Mouse (Mus musculus) brain, embryonic 18.5 days (tissue): ENCODE measurements around the gene Tsfm.

Source experiments
- DNase-seq: peaks from one replicate; pipeline ENCODE4 v3.0.0-alpha.2; 2012; ENCODE audit warnings: low read depth, low spot score

Gene Tsfm

GRCm38 (mm10) chr10:127041774-127042338 is 11.2 kb upstream of the Tsfm start:
- no peak for DNase-seq

- no peak for DNase-seq
Measured at GRCm38 (mm10) chr10:127041274-127041766, 10.7 kb upstream of the Tsfm start, which contains the start of the genes Mettl1 and Eef1akmt3. Mettl1 (plus strand) TSS chr10:127041414. Eef1akmt3 (minus strand) TSS chr10:127041513.

- DNase-seq: no peak
Measured at GRCm38 (mm10) chr10:127040569-127041214, 10.1 kb upstream of the Tsfm start.

- no peak for DNase-seq
Measured at GRCm38 (mm10) chr10:127037641-127038040, 7.0 kb upstream of the Tsfm start.

GRCm38 (mm10) chr10:127036273-127036672 is 5.6 kb upstream of the Tsfm start:
- DNase-seq: no peak

- no peak for DNase-seq
Measured at GRCm38 (mm10) chr10:127033301-127033741, 2.7 kb upstream of the Tsfm start.

- DNase-seq: no peak
Measured at GRCm38 (mm10) chr10:127018422-127018821, 12.2 kb downstream of the Tsfm start.

- DNase-seq: no peak
Measured at GRCm38 (mm10) chr10:127017071-127017470, 13.6 kb downstream of the Tsfm start.

GRCm38 (mm10) chr10:127016488-127016887 is 14.2 kb downstream of the Tsfm start:
- no peak for DNase-seq

GRCm38 (mm10) chr10:127003806-127004205 is 26.8 kb downstream of the Tsfm start:
- no peak for DNase-seq

- DNase-seq: no peak
Measured at GRCm38 (mm10) chr10:127003334-127003733, 27.3 kb downstream of the Tsfm start.

GRCm38 (mm10) chr10:127002765-127003164 is 27.9 kb downstream of the Tsfm start:
- no peak for DNase-seq

- DNase-seq: no peak
Measured at GRCm38 (mm10) chr10:127002056-127002455, 28.6 kb downstream of the Tsfm start.

GRCm38 (mm10) chr10:127001297-127001696 is 29.3 kb downstream of the Tsfm start:
- no peak for DNase-seq

GRCm38 (mm10) chr10:127000529-127000928 is 30.1 kb downstream of the Tsfm start, which contains the start of gene Avil:
Avil (plus strand) TSS chr10:127000709.
- DNase-seq: no peak

- no peak for DNase-seq
Measured at GRCm38 (mm10) chr10:126997340-126998113, 33.1 kb downstream of the Tsfm start.

GRCm38 (mm10) chr10:126993621-126994020 is 37.0 kb downstream of the Tsfm start:
- no peak for DNase-seq

GRCm38 (mm10) chr10:126991676-126992075 is 39.0 kb downstream of the Tsfm start:
- no peak for DNase-seq

- no peak for DNase-seq
Measured at GRCm38 (mm10) chr10:126990313-126991056, 40.2 kb downstream of the Tsfm start.

GRCm38 (mm10) chr10:126988513-126989165 is 42.0 kb downstream of the Tsfm start:
- no peak for DNase-seq
